Mouse (Mus musculus): ENCODE measurements around the gene Apaf1. TPM values are rescaled to one million over a fixed set of nuclear protein-coding genes. Genes with fewer than 3 reads are reported as not detected.

The Apaf1 gene
- total RNA-seq, 2 experiments from 2014 or later: 15.1 to 16.4 TPM

- intact Hi-C loops (cut with DNase I): loop anchor here (2.0 kb wide), 1 partner anchor 39 kb away; no protein-coding TSS in a partner anchor
- DNase-seq: no peak
Observed at GRCm38 (mm10) chr10:91083393-91083927, 890 bp upstream of the Apaf1 start.

- intact Hi-C loops (cut with DNase I): loop anchor here (2.0 kb wide), 1 partner anchor 41 kb away; no protein-coding TSS in a partner anchor
- peak in 1 of 2 experiments; percentile 49 for DNase-seq
Observed at GRCm38 (mm10) chr10:91081959-91082507, 537 bp downstream of the Apaf1 start.

GRCm38 (mm10) chr10:91080540-91080939 is 2.0 kb downstream of the Apaf1 start:
- no peak for DNase-seq
- intact Hi-C loops (cut with DNase I): no loop called here

GRCm38 (mm10) chr10:91076667-91077066 is 5.9 kb downstream of the Apaf1 start:
- intact Hi-C loops (cut with DNase I): no loop called here
- no peak for DNase-seq

- intact Hi-C loops (cut with DNase I): loop anchor here (5.0 kb wide), 1 partner anchor 169 kb away; no protein-coding TSS in a partner anchor
- DNase-seq: peak; percentile 30 to 47
Observed at GRCm38 (mm10) chr10:91073345-91073744, 9.2 kb downstream of the Apaf1 start.

- no peak for DNase-seq
- intact Hi-C loops (cut with DNase I): loop anchor here (5.0 kb wide), 1 partner anchor 171 kb away; no protein-coding TSS in a partner anchor
Observed at GRCm38 (mm10) chr10:91071768-91072167, 10.8 kb downstream of the Apaf1 start.

GRCm38 (mm10) chr10:91062355-91062754 is 20.2 kb downstream of the Apaf1 start:
- intact Hi-C loops (cut with DNase I): no loop called here
- no peak for DNase-seq

GRCm38 (mm10) chr10:91060742-91061141 is 21.8 kb downstream of the Apaf1 start:
- DNase-seq: no peak
- intact Hi-C loops (cut with DNase I): loop anchor here (2.0 kb wide), 1 partner anchor 82 kb away; no protein-coding TSS in a partner anchor

- DNase-seq: no peak
- intact Hi-C loops (cut with DNase I): no loop called here
Observed at GRCm38 (mm10) chr10:91052734-91053133, 29.8 kb downstream of the Apaf1 start.

GRCm38 (mm10) chr10:91051156-91051555 is 31.4 kb downstream of the Apaf1 start:
- intact Hi-C loops (cut with DNase I): no loop called here
- DNase-seq: no peak

GRCm38 (mm10) chr10:91049696-91050095 is 32.9 kb downstream of the Apaf1 start:
- intact Hi-C loops (cut with DNase I): no loop called here
- DNase-seq: no peak

GRCm38 (mm10) chr10:91033942-91034341 is 48.6 kb downstream of the Apaf1 start:
- peak; percentile 57 to 70 for DNase-seq

GRCm38 (mm10) chr10:91032399-91032798 is 50.2 kb downstream of the Apaf1 start:
- peak; percentile 81 to 89 for DNase-seq
- intact Hi-C loops (cut with DNase I): loop anchor here (2.0 to 10.0 kb wide), 2 partner anchors 130 to 948 kb away; no protein-coding TSS in a partner anchor

More at GRCm38 (mm10) chr10:91033942-91034341, 48.6 kb downstream of the Apaf1 start:
- intact Hi-C loops (cut with DNase I): loop anchor here (1.0 to 10.0 kb wide), 3 partner anchors 131 to 949 kb away; no protein-coding TSS in a partner anchor

- intact Hi-C loops (cut with DNase I): loop anchor here (10.0 kb wide), 1 partner anchor 946 kb away; no protein-coding TSS in a partner anchor
- DNase-seq: peak; percentile 19 to 30
Observed at GRCm38 (mm10) chr10:91031176-91031575, 51.4 kb downstream of the Apaf1 start.

GRCm38 (mm10) chr10:91029002-91029539 is 53.5 kb downstream of the Apaf1 start:
- intact Hi-C loops (cut with DNase I): no loop called here
- DNase-seq: no peak

- no peak for DNase-seq
Observed at GRCm38 (mm10) chr10:91027964-91028363, 54.6 kb downstream of the Apaf1 start.

GRCm38 (mm10) chr10:91027468-91027867 is 55.1 kb downstream of the Apaf1 start:
- intact Hi-C loops (cut with DNase I): no loop called here
- no peak for DNase-seq

More at GRCm38 (mm10) chr10:91027964-91028363, 54.6 kb downstream of the Apaf1 start:
- intact Hi-C loops (cut with DNase I): no loop called here

GRCm38 (mm10) chr10:91005858-91006538 is 76.6 kb downstream of the Apaf1 start:
- intact Hi-C loops (cut with DNase I): no loop called here
- no peak for DNase-seq

GRCm38 (mm10) chr10:91001421-91001820 is 81.1 kb downstream of the Apaf1 start:
- intact Hi-C loops (cut with DNase I): no loop called here
- peak; percentile 17 to 22 for DNase-seq

GRCm38 (mm10) chr10:90999899-91000298 is 82.7 kb downstream of the Apaf1 start:
- no peak for DNase-seq
- intact Hi-C loops (cut with DNase I): no loop called here

GRCm38 (mm10) chr10:90993869-90994268 is 88.7 kb downstream of the Apaf1 start:
- intact Hi-C loops (cut with DNase I): no loop called here
- DNase-seq: no peak
